Mouse (Mus musculus): Measurements from ENCODE around the gene Kcnj5.
A peak's percentile ranks its signal among the peaks of the same experiment; 100 is the strongest.

Kcnj5 gene

GRCm38 (mm10) chr9:32315999-32316398, 28.2 kb downstream of the Kcnj5 start:
- DNase-seq (ENCODE audit: low spot score) = no peak

GRCm38 (mm10) chr9:32314071-32314470, 30.1 kb downstream of the Kcnj5 start:
- no peak for DNase-seq (ENCODE audit: low spot score)

- no peak for DNase-seq (ENCODE audit: low spot score)
Observed at GRCm38 (mm10) chr9:32312208-32312607, 31.9 kb downstream of the Kcnj5 start.

GRCm38 (mm10) chr9:32311786-32312185, 32.4 kb downstream of the Kcnj5 start:
- DNase-seq (ENCODE audit: low spot score) = peak; percentile 28

DNA sequence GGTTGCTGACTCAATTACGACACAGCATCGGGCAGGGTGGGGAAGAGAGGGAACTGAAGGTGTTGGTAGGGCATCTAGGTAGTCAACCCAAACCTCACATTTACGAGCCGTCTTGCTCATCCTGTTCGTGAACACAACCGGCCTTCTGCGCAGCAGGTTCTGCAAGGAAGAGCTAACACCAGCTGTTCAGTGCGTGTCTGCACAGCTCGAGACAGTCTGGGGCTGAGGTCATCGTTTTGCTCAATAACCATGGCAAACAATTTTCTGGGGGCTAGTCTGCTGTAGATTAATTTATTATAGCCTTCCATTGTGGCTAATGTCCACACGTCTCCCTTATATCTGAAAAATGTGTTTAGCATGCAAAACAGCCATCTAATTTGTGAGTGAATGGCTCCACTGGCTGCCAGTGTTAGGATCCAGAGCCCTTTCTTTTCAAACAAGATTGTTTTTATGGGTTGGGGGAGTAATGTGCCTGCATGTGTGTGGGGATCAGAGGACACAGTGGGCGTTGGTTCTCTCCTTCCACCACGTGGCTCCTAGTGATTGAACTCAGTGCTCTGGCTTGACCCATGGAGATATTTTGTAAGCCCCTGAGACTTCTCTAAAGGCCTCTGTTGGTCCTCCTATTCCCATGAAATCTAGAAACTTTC, 41.5 kb downstream of the Kcnj5 start:
- no peak for DNase-seq (ENCODE audit: low spot score)

- no peak for DNase-seq (ENCODE audit: low spot score)
Observed at GRCm38 (mm10) chr9:32295061-32295800, 48.9 kb downstream of the Kcnj5 start.

DNA sequence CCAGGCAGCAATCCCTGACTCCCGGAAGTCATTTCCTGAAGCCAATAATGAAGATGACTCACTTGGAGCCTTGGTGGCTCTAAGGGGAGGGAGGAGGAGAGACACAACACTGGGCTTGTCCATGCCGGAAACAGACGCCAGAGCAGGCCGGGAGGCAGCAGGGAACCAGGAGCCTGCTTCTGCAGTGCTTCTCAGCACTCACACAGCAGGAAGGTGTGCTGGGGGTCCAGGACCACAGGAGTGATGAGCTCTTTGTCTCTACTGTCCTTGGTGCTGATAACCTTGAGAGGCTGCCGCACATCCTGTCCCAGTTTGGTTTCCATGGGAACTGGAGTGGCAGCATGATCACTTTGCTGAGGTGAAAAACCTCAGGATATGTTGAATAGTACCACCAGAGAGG, 51.5 kb downstream of the Kcnj5 start:
- DNase-seq (ENCODE audit: low spot score) = peak; percentile 26

DNA sequence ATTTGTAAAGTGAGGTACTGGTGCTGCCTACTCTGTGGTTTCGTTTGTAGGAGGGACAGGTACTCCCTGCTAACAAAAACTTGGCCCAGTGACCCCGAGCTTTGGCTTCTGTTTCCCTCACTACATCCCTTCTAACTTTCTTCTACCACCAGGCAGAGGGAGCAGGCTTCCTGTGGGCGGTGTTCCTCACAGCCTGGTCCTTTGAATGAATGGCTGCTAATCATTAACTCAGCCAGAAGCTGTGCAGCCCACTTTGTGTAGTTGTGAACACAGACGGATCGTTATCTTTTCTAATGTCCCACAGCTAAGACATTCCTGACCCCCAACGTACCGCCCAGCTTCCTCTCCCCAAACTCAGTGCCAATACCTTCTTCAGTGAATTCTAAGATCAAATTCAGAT, 52.5 kb downstream of the Kcnj5 start:
- DNase-seq (ENCODE audit: low spot score) = peak; percentile 6

GRCm38 (mm10) chr9:32283591-32283990, 60.6 kb downstream of the Kcnj5 start:
- no peak for DNase-seq (ENCODE audit: low spot score)

DNA sequence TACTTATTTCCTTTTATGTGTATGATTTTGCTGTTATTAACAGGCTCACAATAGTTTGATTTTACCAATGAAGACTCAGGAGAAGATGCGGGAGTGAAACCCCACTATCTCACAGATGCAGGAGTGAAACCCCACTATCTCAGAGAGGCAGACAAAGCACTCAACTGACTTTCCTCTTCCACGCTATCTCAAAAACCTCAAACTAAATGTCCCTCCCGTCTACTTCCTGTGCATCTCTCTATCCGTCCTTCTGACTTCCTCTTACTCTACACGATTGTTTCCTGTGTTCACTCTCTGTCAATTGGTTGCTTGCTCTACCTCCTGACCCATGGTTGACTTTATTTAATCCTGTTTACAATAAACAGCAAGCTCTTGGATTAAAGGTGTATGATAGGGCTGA, 63.7 kb downstream of the Kcnj5 start:
- DNase-seq (ENCODE audit: low spot score) = no peak

GRCm38 (mm10) chr9:32279789-32280188, 64.4 kb downstream of the Kcnj5 start:
- no peak for DNase-seq (ENCODE audit: low spot score)

- no peak for DNase-seq (ENCODE audit: low spot score)
Observed at GRCm38 (mm10) chr9:32278052-32278451, 66.1 kb downstream of the Kcnj5 start.

- peak; percentile 85 for DNase-seq (ENCODE audit: low spot score)
Observed at GRCm38 (mm10) chr9:32271896-32272444, 72.2 kb downstream of the Kcnj5 start.

Measured in embryo, embryonic 10 days (tissue).